22 mouse cellular contexts compared by ENCODE assay signal in genomic region chr12:85710695-85711094, GRCm38 (mm10). TPM values are rescaled to one million over a fixed set of nuclear protein-coding genes. Genes with fewer than 3 reads are reported as not detected.
DNase-seq lines count a peak whose midpoint lies in the region; ATAC-seq and TF ChIP-seq lines count a peak whose summit lies in the region.
"Had no signal": no experiment of that assay in that cellular context is flagged by ENCODE, and none has a peak within 500 bp of the region (broad histone marks: within the 10 kb centered on the region; RNA-seq: fewer than 3 reads in every experiment).

No protein-coding gene starts in this region.

- H3K27me3 ChIP-seq in megakaryocyte, embryonic 14.5 days (replicated peaks): no peaks in the 10 kb centered on the region
- no peaks in the 10 kb centered on the region for H3K27me3 ChIP-seq in stomach, embryonic 16.5 days (ENCODE audit: control insufficient read depth, insufficient read depth, low read length)
- H3K27me3 ChIP-seq: lung, embryonic 15.5 days had no signal

- no peaks in the 10 kb centered on the region for H3K4me1 ChIP-seq in lung, adult 2 months (ENCODE audit: control insufficient read depth, insufficient read depth, low read length)
- H3K4me1 ChIP-seq in megakaryocyte, embryonic 14.5 days: peaks cover 15% of the 10 kb centered on the region
- H3K4me1 ChIP-seq in stomach, embryonic 16.5 days (ENCODE audit: control insufficient read depth, insufficient read depth, low read length): peaks cover 3% of the 10 kb centered on the region

- peaks cover 5% of the 10 kb centered on the region; the same call in 1 of the 2 replicates for H3K9me3 ChIP-seq in megakaryocyte, embryonic 14.5 days
- no peaks in the 10 kb centered on the region for H3K9me3 ChIP-seq in stomach, embryonic 16.5 days (replicated peaks; ENCODE audit: control insufficient read depth, low read length)
- H3K9me3 ChIP-seq: embryonic facial prominence, embryonic 10.5 days; hindbrain, embryonic 12.5 days; lung, embryonic 15.5 days; neural tube, embryonic 15.5 days had no signal

- H3K27ac ChIP-seq in stomach, embryonic 16.5 days (ENCODE audit: low read length): no peak overlapping the region
- H3K27ac ChIP-seq: embryonic facial prominence, embryonic 10.5 days; gastrocnemius, adult 2 months; hindbrain, embryonic 12.5 days; lung, embryonic 15.5 days; neural tube, embryonic 15.5 days had no signal

- WGBS in lung, adult 2 months: 71% methylated on average over 7 of the region's 7 CpGs
- WGBS in stomach, embryonic 16.5 days: 65% methylated on average over 7 of the region's 7 CpGs

- no peak for TF ChIP-seq POLR2A in lung, adult 2 months (IDR thresholded peaks at IDR 0.05; ENCODE audit: borderline replicate concordance, extremely low read depth, low read depth, low read length)

- H3K36me3 ChIP-seq in megakaryocyte, embryonic 14.5 days (replicated peaks; ENCODE audit: low read length): peaks cover 24% of the 10 kb centered on the region
- no peaks in the 10 kb centered on the region for H3K36me3 ChIP-seq in stomach, embryonic 16.5 days (ENCODE audit: control insufficient read depth, insufficient read depth, low read length)
- H3K36me3 ChIP-seq: embryonic facial prominence, embryonic 10.5 days; hindbrain, embryonic 12.5 days; lung, embryonic 15.5 days; neural tube, embryonic 15.5 days had no signal

- no peak overlapping the region for H3K4me2 ChIP-seq in stomach, embryonic 16.5 days (ENCODE audit: low read depth, low read length)
- H3K4me2 ChIP-seq: hindbrain, embryonic 12.5 days; lung, embryonic 15.5 days; midbrain, embryonic 11.5 days; neural tube, embryonic 15.5 days had no signal

- DNase-seq in lung, adult 18-20 months: peak; percentile 48 to 54
- no peak for DNase-seq in lung, adult 2 months
- DNase-seq in MEL-GATA-1-ER (ENCODE audit: extremely low read depth, low read depth): peak; percentile 46
- no peak for DNase-seq in yolk sac, embryonic 10.5 days (ENCODE audit: low spot score)
- no peak for DNase-seq in gastrocnemius, postnatal 36 days
- DNase-seq: cerebellum, adult 11 months; cerebellum, postnatal 36 days; gastrocnemius, adult 2 months; kidney, adult 8-10 months; retina, postnatal 1 day; thymus, postnatal 25 days had no signal

- intact Hi-C loops in gastrocnemius, postnatal 36 days (cut with DNase I): no loop called here

- peak; percentile 78 for ATAC-seq in stomach, embryonic 16.5 days (ENCODE audit: insufficient read depth, low FRiP score)
- ATAC-seq: forebrain, embryonic 16.5 days; inflammation-experienced regulatory T-cells, adult 6 months had no signal

- no peak overlapping the region for H3K4me3 ChIP-seq in lung, adult 2 months (replicated peaks; ENCODE audit: extremely low read depth, low read depth, low read length)
- H3K4me3 ChIP-seq in megakaryocyte, embryonic 14.5 days (replicated peaks): peak overlapping the region; percentile 64
- H3K4me3 ChIP-seq in stomach, embryonic 16.5 days (replicated peaks; ENCODE audit: low read length): no peak overlapping the region
- H3K4me3 ChIP-seq: embryonic facial prominence, embryonic 10.5 days; erythroblast, embryonic 14.5 days; gastrocnemius, adult 2 months; hindbrain, embryonic 12.5 days; lung, embryonic 15.5 days; myocyte; neural tube, embryonic 15.5 days had no signal

- TF ChIP-seq CTCF in lung, adult 2 months (IDR thresholded peaks at IDR 0.05; ENCODE audit: insufficient read depth, low read length): no peak

- no peak overlapping the region for H3K9ac ChIP-seq in stomach, embryonic 16.5 days (ENCODE audit: low read length)
- H3K9ac ChIP-seq: hindbrain, embryonic 12.5 days; lung, embryonic 15.5 days; neural tube, embryonic 15.5 days had no signal

RNA-seq across cellular contexts. Expression of gene Batf, which starts 24.2 kb away (rescaled TPM):
- polyA plus RNA-seq in lung, adult 2 months (2012; rRNA removed): 8.7 and 10.5 TPM in 2 replicates
- 27.1 and 31.7 TPM in 2 replicates for polyA plus RNA-seq in megakaryocyte, embryonic 14.5 days (2012; ENCODE audit: insufficient read depth, low replicate concordance)
- polyA plus RNA-seq in stomach, embryonic 16.5 days (2015; fragmentation: Nextera tagmentation; extraction: Ambion mirVana): 3.4 and 4.6 TPM in 2 replicates
- total RNA-seq in gastrocnemius, postnatal 36 days (2021): not detected
- polyA plus RNA-seq: myocyte had no signal

RNA-seq across cellular contexts. Expression of gene Flvcr2, which starts 35.6 kb away (rescaled TPM):
- 11.6 and 12.7 TPM in 2 replicates for polyA plus RNA-seq in lung, adult 2 months (2012; rRNA removed)
- polyA plus RNA-seq in megakaryocyte, embryonic 14.5 days (2012; ENCODE audit: insufficient read depth, low replicate concordance): not detected in 2 replicates
- polyA plus RNA-seq in stomach, embryonic 16.5 days (2015; fragmentation: Nextera tagmentation; extraction: Ambion mirVana): 2.1 and 2.2 TPM in 2 replicates
- total RNA-seq in gastrocnemius, postnatal 36 days (2021): under 1 TPM; 0.33 to 0.69 TPM
- polyA plus RNA-seq: erythroblast, embryonic 14.5 days had no signal

Comparison
In these comparisons a context has a peak if more than half of its experiments do, and no peak if none do; other contexts are left out.
1. DNase-seq: peak in lung, adult 18-20 months (2 of 2) and MEL-GATA-1-ER (single experiment); none in lung, adult 2 months (single experiment), yolk sac, embryonic 10.5 days (single experiment) and gastrocnemius, postnatal 36 days (0 of 2).